Comparison of ENCODE assay signal across 9 mouse cellular contexts in the genomic region with DNA sequence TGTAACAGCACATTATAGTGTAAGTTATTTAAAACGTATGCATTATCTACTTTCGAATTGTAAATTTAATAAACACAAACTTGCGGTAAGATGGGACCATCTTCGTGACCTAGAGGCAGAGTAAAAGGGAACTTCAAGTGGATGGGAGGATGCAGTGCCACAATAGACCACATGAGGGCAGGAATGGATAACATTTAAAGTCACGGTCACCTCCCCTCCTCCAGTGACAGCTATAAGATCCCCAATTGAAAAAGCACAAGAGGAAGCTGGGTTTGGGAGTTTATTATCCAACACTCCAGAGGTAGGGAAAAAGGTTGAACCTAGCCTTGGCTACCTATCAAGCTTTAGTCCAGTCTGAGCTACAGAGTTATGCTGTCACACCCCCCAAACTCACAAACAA. TPM values are rescaled to one million over a fixed set of nuclear protein-coding genes. Genes with fewer than 3 reads are reported as not detected.
DNase-seq lines count a peak whose midpoint lies in the region; ATAC-seq and TF ChIP-seq lines count a peak whose summit lies in the region.
"Had no signal": no experiment of that assay in that cellular context is flagged by ENCODE, and none has a peak within 500 bp of the region (broad histone marks: within the 10 kb centered on the region; RNA-seq: fewer than 3 reads in every experiment).

No protein-coding gene starts in this region.

- TF ChIP-seq CTCF in hindbrain, postnatal 0 days (IDR thresholded peaks at IDR 0.05; ENCODE audit: low read depth): peak; percentile 78

- DNase-seq in urinary bladder, postnatal 25 days (ENCODE audit: low spot score): peak; percentile 21
- no peak for DNase-seq in urinary bladder, postnatal 10 days (ENCODE audit: low spot score)
- peak; percentile 30 to 63 for DNase-seq in adrenal gland, postnatal 36 days
- DNase-seq in hindbrain, postnatal 0 days (ENCODE audit: low spot score): peak; percentile 64
- DNase-seq in limb, embryonic 10.5 days (ENCODE audit: low spot score): peak; percentile 37
- peak; percentile 48 for DNase-seq in neural tube, embryonic 11.5 days (ENCODE audit: low spot score)
- peak; percentile 15 to 19 for DNase-seq in urinary bladder, postnatal 36 days (ENCODE audit: low spot score in 2 of 2)

- no peaks in the 10 kb centered on the region for H3K9me3 ChIP-seq in hindbrain, postnatal 0 days (ENCODE audit: low read length)
- no peaks in the 10 kb centered on the region for H3K9me3 ChIP-seq in limb, embryonic 10.5 days (replicated peaks)
- H3K9me3 ChIP-seq in neural tube, embryonic 11.5 days (ENCODE audit: control insufficient read depth, low read length): no peaks in the 10 kb centered on the region
- H3K9me3 ChIP-seq: heart, embryonic 13.5 days had no signal

- no peak overlapping the region for H3K4me2 ChIP-seq in hindbrain, postnatal 0 days (ENCODE audit: low read depth, low read length)
- H3K4me2 ChIP-seq in neural tube, embryonic 11.5 days (ENCODE audit: low read depth): no peak overlapping the region
- H3K4me2 ChIP-seq: heart, embryonic 13.5 days had no signal

- no peak overlapping the region for H3K27ac ChIP-seq in hindbrain, postnatal 0 days
- H3K27ac ChIP-seq in limb, embryonic 10.5 days: no peak overlapping the region
- no peak overlapping the region for H3K27ac ChIP-seq in neural tube, embryonic 11.5 days (ENCODE audit: low read depth, low read length)
- H3K27ac ChIP-seq: heart, embryonic 13.5 days had no signal

- no peak overlapping the region for H3K9ac ChIP-seq in hindbrain, postnatal 0 days (replicated peaks; ENCODE audit: low read length)
- H3K9ac ChIP-seq in neural tube, embryonic 11.5 days (ENCODE audit: low read length): no peak overlapping the region
- H3K9ac ChIP-seq: heart, embryonic 13.5 days had no signal

- ATAC-seq in erythroid progenitor cell, adult 5-6 weeks (replicated peaks; ENCODE audit: low FRiP score, poor library complexity, severe bottlenecking): peak; percentile 42; the same call in 1 of the 2 replicates
- ATAC-seq in hindbrain, postnatal 0 days: peak; percentile 55; the same call in 1 of the 2 replicates
- no peak for ATAC-seq in neural tube, embryonic 11.5 days (ENCODE audit: insufficient read depth, low FRiP score, low TSS enrichment)

- no peaks in the 10 kb centered on the region for H3K27me3 ChIP-seq in hindbrain, postnatal 0 days (ENCODE audit: insufficient read depth, low read length)
- peaks cover 31% of the 10 kb centered on the region; the same call in 1 of the 2 replicates for H3K27me3 ChIP-seq in limb, embryonic 10.5 days (ENCODE audit: low read depth, poor library complexity, severe bottlenecking)
- no peaks in the 10 kb centered on the region for H3K27me3 ChIP-seq in neural tube, embryonic 11.5 days (ENCODE audit: control insufficient read depth, insufficient read depth, low read length)
- H3K27me3 ChIP-seq: heart, embryonic 13.5 days had no signal

- H3K4me1 ChIP-seq in hindbrain, postnatal 0 days (ENCODE audit: insufficient read depth, low read length): no peaks in the 10 kb centered on the region
- no peaks in the 10 kb centered on the region for H3K4me1 ChIP-seq in limb, embryonic 10.5 days
- H3K4me1 ChIP-seq in neural tube, embryonic 11.5 days (ENCODE audit: control insufficient read depth, insufficient read depth, low read length): no peaks in the 10 kb centered on the region
- H3K4me1 ChIP-seq: heart, embryonic 13.5 days had no signal

- no peak overlapping the region for H3K4me3 ChIP-seq in hindbrain, postnatal 0 days (ENCODE audit: low read length)
- no peak overlapping the region for H3K4me3 ChIP-seq in limb, embryonic 10.5 days
- no peak overlapping the region for H3K4me3 ChIP-seq in neural tube, embryonic 11.5 days (ENCODE audit: low read depth, low read length)
- H3K4me3 ChIP-seq: heart, embryonic 13.5 days had no signal

- H3K36me3 ChIP-seq in hindbrain, postnatal 0 days (ENCODE audit: insufficient read depth, low read length): no peaks in the 10 kb centered on the region
- H3K36me3 ChIP-seq in limb, embryonic 10.5 days: peaks cover 18% of the 10 kb centered on the region
- H3K36me3 ChIP-seq in neural tube, embryonic 11.5 days (ENCODE audit: control insufficient read depth, insufficient read depth, low read length): no peaks in the 10 kb centered on the region; the same call in none of the 2 replicates

- WGBS in hindbrain, postnatal 0 days: 42% methylated on average over 5 of the region's 5 CpGs
- 36% methylated on average over 5 of the region's 5 CpGs for WGBS in limb, embryonic 10.5 days
- 39% methylated on average over 5 of the region's 5 CpGs for WGBS in neural tube, embryonic 11.5 days

RNA-seq across cellular contexts. Expression of gene Ctps2, which starts 14.7 kb away (rescaled TPM):
- 10 to 100 TPM; 59.2 to 88.0 TPM for total RNA-seq in adrenal gland, postnatal 36 days (2021)
- 14.8 and 44.4 TPM in 2 replicates for total RNA-seq in erythroid progenitor cell, adult 5-6 weeks (2015; ENCODE audit: low replicate concordance)
- 13.8 and 15.8 TPM in 2 replicates for total RNA-seq in erythroid progenitor cell, adult 5-6 weeks (2017; ENCODE audit: low replicate concordance)
- 48.8 and 53.6 TPM in 2 replicates for total RNA-seq in hindbrain, postnatal 0 days (2014; rRNA removed)
- 71.5 and 74.9 TPM in 2 replicates for polyA plus RNA-seq in hindbrain, postnatal 0 days (2015; fragmentation: Nextera tagmentation; extraction: Ambion mirVana)
- polyA plus RNA-seq in limb, embryonic 10.5 days (2016; fragmentation: Nextera tagmentation; extraction: Ambion mirVana): 62.9 and 98.4 TPM in 2 replicates
- polyA plus RNA-seq in neural tube, embryonic 11.5 days (2014; fragmentation: Nextera tagmentation; extraction: Ambion mirVana): 79.2 and 91.3 TPM in 2 replicates

RNA-seq across cellular contexts. Expression of gene Syap1, which starts 27.4 kb away (rescaled TPM):
- 10 to 100 TPM; 84.9 to 85.0 TPM for total RNA-seq in adrenal gland, postnatal 36 days (2021)
- total RNA-seq in erythroid progenitor cell, adult 5-6 weeks (2015; ENCODE audit: low replicate concordance): 15.1 and 22.6 TPM in 2 replicates
- 25.9 and 33.9 TPM in 2 replicates for total RNA-seq in erythroid progenitor cell, adult 5-6 weeks (2017; ENCODE audit: low replicate concordance)
- 23.4 and 30.6 TPM in 2 replicates for total RNA-seq in hindbrain, postnatal 0 days (2014; rRNA removed)
- 40.0 and 40.6 TPM in 2 replicates for polyA plus RNA-seq in hindbrain, postnatal 0 days (2015; fragmentation: Nextera tagmentation; extraction: Ambion mirVana)
- polyA plus RNA-seq in limb, embryonic 10.5 days (2016; fragmentation: Nextera tagmentation; extraction: Ambion mirVana): 23.4 and 32.3 TPM in 2 replicates
- 35.0 and 39.4 TPM in 2 replicates for polyA plus RNA-seq in neural tube, embryonic 11.5 days (2014; fragmentation: Nextera tagmentation; extraction: Ambion mirVana)

RNA-seq across cellular contexts. Expression of gene S100g, which starts 48.7 kb away (rescaled TPM):
- not detected for total RNA-seq in adrenal gland, postnatal 36 days (2021)
- total RNA-seq in erythroid progenitor cell, adult 5-6 weeks (2015; ENCODE audit: low replicate concordance): not detected in 2 replicates
- not detected in 2 replicates for total RNA-seq in erythroid progenitor cell, adult 5-6 weeks (2017; ENCODE audit: low replicate concordance)
- not detected in 2 replicates for total RNA-seq in hindbrain, postnatal 0 days (2014; rRNA removed)
- 0.84 and 0.91 TPM in 2 replicates for polyA plus RNA-seq in hindbrain, postnatal 0 days (2015; fragmentation: Nextera tagmentation; extraction: Ambion mirVana)
- polyA plus RNA-seq in limb, embryonic 10.5 days (2016; fragmentation: Nextera tagmentation; extraction: Ambion mirVana): 0.56 TPM in 1 of 2 replicates, not detected in the other
- not detected in 2 replicates for polyA plus RNA-seq in neural tube, embryonic 11.5 days (2014; fragmentation: Nextera tagmentation; extraction: Ambion mirVana)
- polyA plus RNA-seq: heart, embryonic 13.5 days had no signal
